Mouse (Mus musculus) layer of hippocampus, adult 2 months (tissue): ENCODE measurements at regions not wholly inside any gene's neighbourhood (a gene's known extent, or its start where the extent isn't known, plus 50 kb on each side); places are given as distances from the start of the nearest gene placed in this dataset.

ENCODE experiments used
- DNase-seq, 2 experiments: peaks; one replicate each; pipeline ENCODE4 v3.0.0; 2022; ENCODE audit warnings: low spot score in 2 of 2
- H3K27ac ChIP-seq: fragments of 200-600 bp; 2 replicates; pipeline ENCODE4 v1.8.1; 2022
- H3K4me3 ChIP-seq: fragments of 200-600 bp; 2 replicates; pipeline ENCODE4 v1.8.1; 2022; ENCODE audit warnings: mild to moderate bottlenecking
- CTCF ChIP-seq: fragments of 200-600 bp; conservative IDR thresholded peaks from 2 replicates; pipeline ENCODE4 v1.8.1; 2022; ENCODE audit warnings: antibody characterized with exemption, mild to moderate bottlenecking, moderate library complexity

GRCm38 (mm10) chr17:48620896-48621295 lies 166.2 kb downstream of the Unc5cl start:
- H3K4me3 ChIP-seq = no peak overlapping the region
- no peak overlapping the region for H3K27ac ChIP-seq
- 0 out of 2 replicates have a peak, but pooled peaks have one; percentile 34 for TF ChIP-seq CTCF
- DNase-seq = no peak

- H3K4me3 ChIP-seq = no peak overlapping the region
- H3K27ac ChIP-seq = no peak overlapping the region
- TF ChIP-seq CTCF = no peak
- DNase-seq = no peak
Observed at GRCm38 (mm10) chr17:48621676-48622075, 167.0 kb downstream of the Unc5cl start.

GRCm38 (mm10) chr17:48624937-48625336 lies 170.2 kb downstream of the Unc5cl start:
- Histone ChIP-seq H3K27ac (no peak overlapping the region), H3K4me3 (no peak overlapping the region)
- no peak for TF ChIP-seq CTCF
- DNase-seq = no peak

- DNase-seq = peak in 1 of 2 experiments; percentile 27
- TF ChIP-seq CTCF = no peak
- Histone ChIP-seq H3K27ac (no peak overlapping the region), H3K4me3 (no peak overlapping the region)
Observed at GRCm38 (mm10) chr17:48625971-48626370, 171.3 kb downstream of the Unc5cl start.

GRCm38 (mm10) chr17:48639611-48640010 lies 184.9 kb downstream of the Unc5cl start:
- DNase-seq = no peak
- Histone ChIP-seq H3K4me3 (no peak overlapping the region), H3K27ac (no peak overlapping the region)
- TF ChIP-seq CTCF = no peak

- DNase-seq = no peak
- Histone ChIP-seq H3K4me3 (no peak overlapping the region), H3K27ac (no peak overlapping the region)
- TF ChIP-seq CTCF = no peak
Observed at GRCm38 (mm10) chr17:48643533-48644019, 188.9 kb downstream of the Unc5cl start.

GRCm38 (mm10) chr17:48645056-48645455 lies 190.4 kb downstream of the Unc5cl start:
- DNase-seq = no peak
- Histone ChIP-seq H3K27ac (no peak overlapping the region), H3K4me3 (no peak overlapping the region)
- no peak for TF ChIP-seq CTCF

- no peak for TF ChIP-seq CTCF
- Histone ChIP-seq H3K4me3 (no peak overlapping the region), H3K27ac (no peak overlapping the region)
- DNase-seq = no peak
Observed at GRCm38 (mm10) chr17:48646626-48647195, 192.0 kb downstream of the Unc5cl start.

GRCm38 (mm10) chr17:48647431-48647830 lies 192.7 kb downstream of the Unc5cl start:
- no peak for DNase-seq
- H3K4me3 ChIP-seq = no peak overlapping the region
- H3K27ac ChIP-seq = no peak overlapping the region
- TF ChIP-seq CTCF = no peak

GRCm38 (mm10) chr17:48650556-48650955 lies 195.9 kb downstream of the Unc5cl start:
- no peak overlapping the region for H3K27ac ChIP-seq
- no peak overlapping the region for H3K4me3 ChIP-seq
- DNase-seq = no peak
- no peak for TF ChIP-seq CTCF

- no peak overlapping the region for H3K27ac ChIP-seq
- no peak for DNase-seq
- TF ChIP-seq CTCF = no peak
- no peak overlapping the region for H3K4me3 ChIP-seq
Observed at GRCm38 (mm10) chr17:48672749-48673148, 218.0 kb downstream of the Unc5cl start.

GRCm38 (mm10) chr17:48678216-48678832 lies 223.6 kb downstream of the Unc5cl start:
- H3K27ac ChIP-seq = no peak overlapping the region
- H3K4me3 ChIP-seq = no peak overlapping the region
- TF ChIP-seq CTCF = no peak
- DNase-seq = no peak

GRCm38 (mm10) chr17:48680331-48680730 lies 225.6 kb downstream of the Unc5cl start:
- H3K4me3 ChIP-seq = no peak overlapping the region
- no peak for TF ChIP-seq CTCF
- H3K27ac ChIP-seq = no peak overlapping the region
- DNase-seq = no peak

- no peak for TF ChIP-seq CTCF
- Histone ChIP-seq H3K4me3 (no peak overlapping the region), H3K27ac (no peak overlapping the region)
- peak in 1 of 2 experiments; percentile 23 for DNase-seq
Observed at GRCm38 (mm10) chr17:48688944-48689343, 234.2 kb downstream of the Unc5cl start.
